Mouse (Mus musculus): Measurements from ENCODE around the gene Agbl4.

Gene Agbl4

GRCm38 (mm10) chr4:111579115-111579862, 1181.8 kb downstream of the Agbl4 start:
- in situ Hi-C loops (cut with MseI, MboI): no loop called here

- in situ Hi-C loops (cut with MseI, MboI): no loop called here
Measured at GRCm38 (mm10) chr4:111579863-111580224, 1182.4 kb downstream of the Agbl4 start.

DNA sequence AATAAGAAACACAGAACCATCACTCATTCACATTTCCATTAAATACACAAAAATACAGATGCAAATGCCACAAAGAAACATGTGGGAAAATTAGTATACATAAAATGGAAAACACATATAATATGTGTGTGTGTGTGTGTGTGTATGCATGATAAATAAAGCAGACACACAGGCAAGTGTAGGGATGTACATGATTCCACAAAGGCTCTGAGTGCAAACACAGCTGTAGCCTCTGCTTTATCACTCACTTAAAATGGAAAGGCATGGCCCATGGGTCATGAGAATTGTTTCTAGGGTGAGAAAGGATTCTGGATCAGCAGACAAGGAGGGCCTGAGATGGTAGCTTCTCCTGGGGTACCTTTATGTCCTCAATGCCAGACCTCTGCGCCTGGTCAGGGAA, 1182.8 kb downstream of the Agbl4 start:
- in situ Hi-C loops (cut with MseI, MboI): no loop called here

DNA sequence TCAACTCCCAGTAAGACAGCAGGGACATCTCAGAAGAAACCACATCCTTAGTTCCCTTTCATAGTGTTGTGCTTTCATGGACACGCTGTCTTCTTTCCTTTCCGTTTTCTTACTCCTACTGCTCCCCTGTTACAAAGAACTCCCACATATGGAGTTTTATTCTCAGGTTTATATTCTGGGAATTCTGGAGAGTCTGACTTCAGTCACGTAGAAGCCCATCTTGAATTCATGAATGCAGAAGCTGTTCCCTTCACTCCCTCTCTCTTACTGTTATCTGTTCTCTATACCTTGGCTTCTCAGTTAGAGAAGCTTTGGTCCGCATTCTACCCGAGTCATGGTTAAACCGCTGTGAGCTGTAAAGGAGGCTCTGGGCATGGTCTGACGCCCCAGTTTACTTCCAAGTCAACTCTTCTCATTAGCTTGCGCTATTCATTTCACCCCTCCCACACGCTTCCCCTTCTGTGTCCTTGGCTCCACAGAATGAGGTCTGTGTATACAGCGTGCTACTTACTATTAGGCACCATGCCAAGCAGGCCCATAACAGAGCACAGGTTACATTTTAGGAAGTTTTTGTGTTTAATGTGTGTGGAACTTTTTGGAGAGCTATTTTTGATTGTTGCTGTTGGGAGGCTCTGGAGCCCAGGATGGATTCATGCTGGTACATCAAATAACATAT, 1186.2 kb downstream of the Agbl4 start:
- in situ Hi-C loops (cut with MseI, MboI): no loop called here

GRCm38 (mm10) chr4:111584286-111584685, 1186.8 kb downstream of the Agbl4 start:
- in situ Hi-C loops (cut with MseI, MboI): no loop called here

DNA sequence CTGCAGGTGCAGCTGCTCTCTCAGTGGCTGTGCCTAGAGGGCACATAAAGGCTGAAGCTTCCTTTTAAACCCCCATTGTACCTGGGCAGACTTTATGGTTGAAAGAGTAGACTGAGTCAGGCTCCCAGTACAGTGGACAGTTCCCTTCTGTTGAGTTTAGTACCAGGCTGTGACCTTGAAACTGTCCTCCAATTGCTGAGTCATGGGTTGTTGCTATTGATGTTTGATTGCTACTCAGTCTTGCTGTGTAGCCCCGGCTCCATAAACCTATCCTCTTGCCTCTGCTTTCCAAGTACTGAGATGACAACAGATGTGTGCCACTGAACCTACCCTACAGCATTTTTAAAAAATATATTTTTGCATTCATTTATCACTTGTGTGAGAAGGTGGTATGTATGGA, 1190.8 kb downstream of the Agbl4 start:
- in situ Hi-C loops (cut with MseI, MboI): no loop called here

GRCm38 (mm10) chr4:111589467-111590170, 1192.2 kb downstream of the Agbl4 start:
- in situ Hi-C loops (cut with MseI, MboI): no loop called here

GRCm38 (mm10) chr4:111594655-111595295, 1197.3 kb downstream of the Agbl4 start:
- in situ Hi-C loops (cut with MseI, MboI): no loop called here

- in situ Hi-C loops (cut with MseI, MboI): no loop called here
Measured at GRCm38 (mm10) chr4:111597249-111597661, 1199.8 kb downstream of the Agbl4 start.

- in situ Hi-C loops (cut with MseI, MboI): no loop called here
Measured at GRCm38 (mm10) chr4:111597986-111598385, 1200.5 kb downstream of the Agbl4 start.

- in situ Hi-C loops (cut with MseI, MboI): no loop called here
Measured at GRCm38 (mm10) chr4:111603194-111603593, 1205.7 kb downstream of the Agbl4 start.

- in situ Hi-C loops (cut with MseI, MboI): no loop called here
Measured at GRCm38 (mm10) chr4:111607826-111608500, 1210.5 kb downstream of the Agbl4 start.

DNA sequence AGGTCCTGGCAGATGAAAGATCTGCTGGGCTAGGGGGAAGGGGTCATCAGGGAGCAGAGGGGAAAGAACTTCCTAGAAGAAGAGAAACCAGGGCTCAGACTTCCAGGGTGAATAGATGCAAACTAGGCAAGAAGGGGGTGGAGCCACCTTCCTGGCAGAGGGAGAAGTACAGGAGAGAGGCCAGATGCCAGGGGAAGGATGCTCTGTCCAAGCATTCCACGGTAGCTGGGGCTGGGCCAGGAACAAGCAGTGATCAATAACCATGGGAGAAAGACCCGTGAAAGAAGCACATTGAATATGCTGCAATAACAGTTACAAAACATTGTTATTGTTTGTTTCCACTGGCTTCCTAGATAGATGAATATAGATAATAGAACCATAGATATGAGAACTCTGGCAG, 1224.4 kb downstream of the Agbl4 start:
- in situ Hi-C loops (cut with MseI, MboI): loop anchor here (5.0 to 10.0 kb wide), 3 partner anchors 125 to 297 kb away; no protein-coding TSS in a partner anchor

- in situ Hi-C loops (cut with MseI, MboI): loop anchor here (5.0 to 10.0 kb wide), 3 partner anchors 128 to 300 kb away; no protein-coding TSS in a partner anchor
Measured at GRCm38 (mm10) chr4:111624914-111625313, 1227.5 kb downstream of the Agbl4 start.

GRCm38 (mm10) chr4:111626118-111626830, 1228.8 kb downstream of the Agbl4 start:
- in situ Hi-C loops (cut with MseI, MboI): loop anchor here (10.0 kb wide), 2 partner anchors 131 to 301 kb away; no protein-coding TSS in a partner anchor

DNA sequence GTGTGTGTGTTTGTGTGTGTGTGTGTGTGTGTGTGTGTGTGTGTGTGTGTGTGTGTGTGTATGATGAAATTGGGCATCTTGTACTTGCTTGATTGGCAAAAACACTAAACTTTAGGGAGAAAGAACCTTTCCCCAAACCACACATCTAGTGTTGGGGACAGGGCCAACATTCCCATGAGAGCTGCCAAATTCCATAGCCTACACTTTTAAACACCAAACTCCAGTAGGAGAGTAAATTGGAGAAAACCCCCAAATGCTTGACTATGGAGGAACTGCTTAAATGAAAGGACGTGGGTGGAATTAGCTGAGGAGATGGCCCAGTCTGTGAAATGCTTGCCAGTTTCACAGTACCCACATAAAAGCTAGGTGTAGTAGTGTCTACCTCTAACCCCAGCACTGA, 1235.2 kb downstream of the Agbl4 start:
- in situ Hi-C loops (cut with MseI, MboI): no loop called here

DNA sequence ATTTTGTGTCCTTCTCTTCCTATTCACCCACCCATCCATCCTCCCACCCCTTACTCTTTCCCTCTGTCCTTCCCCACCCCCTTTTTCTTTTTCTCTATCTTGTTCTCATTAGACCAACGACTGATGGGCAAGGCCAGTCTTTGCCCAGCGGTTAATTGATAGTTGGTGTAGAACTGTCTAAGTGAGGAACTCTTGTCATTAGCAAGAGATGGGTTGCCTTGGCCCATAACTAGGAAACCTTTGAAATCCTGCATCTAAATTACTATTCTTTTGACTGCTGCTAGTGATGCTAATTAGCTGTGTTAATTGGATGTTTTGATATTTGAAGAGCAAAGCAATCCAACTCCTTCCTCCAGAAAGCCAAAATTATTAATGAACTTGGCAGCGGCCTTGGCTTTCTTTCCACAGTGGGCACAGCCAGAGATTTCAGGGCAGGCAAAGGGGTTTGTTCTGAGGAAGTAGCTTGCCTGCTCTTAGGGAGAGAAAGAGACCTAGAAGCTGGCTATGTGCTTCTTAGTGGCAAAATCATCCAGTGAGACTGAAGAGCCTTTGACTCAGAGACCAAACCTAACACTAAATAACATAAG, 1238.2 kb downstream of the Agbl4 start:
- in situ Hi-C loops (cut with MseI, MboI): no loop called here

DNA sequence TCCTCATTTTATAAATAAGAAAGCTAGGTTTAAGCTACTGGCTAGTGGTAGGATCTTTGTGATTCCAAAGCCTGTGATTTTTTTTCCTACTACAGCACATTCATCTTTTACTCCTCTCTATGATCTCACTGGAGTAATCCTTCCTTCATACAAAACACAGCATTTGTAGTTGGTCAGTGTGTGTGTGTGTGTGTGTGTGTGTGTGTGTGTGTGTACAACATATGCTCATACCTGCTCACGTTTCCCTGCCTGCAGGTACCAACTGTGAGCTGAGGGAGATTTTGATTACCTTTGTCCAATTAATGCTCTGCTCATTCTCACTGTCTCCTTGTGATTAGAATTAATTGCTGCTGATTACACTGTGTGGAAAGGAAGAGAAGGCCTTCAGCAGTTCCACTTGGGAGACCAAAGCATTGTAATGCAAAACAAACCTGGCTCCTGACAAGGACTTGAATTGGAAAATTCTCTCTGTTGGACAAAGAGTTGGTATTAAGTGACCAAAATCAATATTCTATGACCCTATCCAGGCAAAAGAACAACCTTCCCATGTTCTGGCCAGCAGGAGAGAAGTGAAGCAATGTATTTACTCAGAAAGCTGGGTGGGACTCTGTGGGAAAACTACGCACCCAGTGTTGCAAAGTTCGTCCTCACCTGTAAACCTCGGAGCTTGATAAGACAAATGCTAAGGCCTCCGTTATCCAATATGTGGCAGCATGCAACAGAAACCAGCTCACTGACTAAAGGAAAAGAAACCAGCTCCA, 1241.7 kb downstream of the Agbl4 start:
- in situ Hi-C loops (cut with MseI, MboI): no loop called here

DNA sequence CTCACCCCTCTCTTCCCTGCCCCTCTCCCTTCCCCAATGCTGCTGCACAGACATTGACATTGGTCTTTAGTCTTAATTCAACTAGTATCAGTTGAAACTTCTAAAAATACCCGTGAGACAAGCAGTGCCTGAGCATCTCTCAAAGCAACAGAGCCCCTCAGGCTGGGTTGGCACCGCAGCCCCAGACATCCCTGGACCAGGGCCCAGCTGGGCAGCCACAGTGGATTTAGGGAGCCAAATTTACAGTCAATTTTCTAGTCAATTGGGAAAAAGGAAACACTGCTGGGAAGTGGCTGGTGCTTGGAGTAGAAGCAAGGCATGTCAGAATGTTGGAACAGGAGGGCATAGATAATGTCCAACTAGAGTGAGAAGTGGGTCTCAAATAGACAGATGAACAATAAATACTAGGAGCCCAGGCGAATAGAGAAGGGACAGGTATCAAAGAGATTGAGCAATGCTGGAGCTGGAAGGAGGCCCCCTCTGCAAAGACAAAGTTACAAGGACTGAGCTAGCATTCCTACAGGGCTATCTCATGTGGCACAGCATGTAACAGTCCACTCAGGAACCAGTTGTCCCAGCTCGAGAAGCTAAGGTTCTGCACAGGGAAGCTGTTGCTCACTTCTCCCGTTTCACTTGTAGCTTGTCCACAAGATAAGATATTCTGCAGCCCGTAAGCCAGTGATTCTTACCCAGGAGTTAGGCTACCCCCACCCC, 1247.8 kb downstream of the Agbl4 start:
- in situ Hi-C loops (cut with MseI, MboI): no loop called here

Data from mouse trophoblast stem cell (cell line).